Mouse (Mus musculus): ENCODE data around the gene Tmem150b. TPM values are rescaled to one million over a fixed set of nuclear protein-coding genes. Genes with fewer than 3 reads are reported as not detected.

Gene Tmem150b
- polyA plus RNA-seq, 1 experiment from 2014 or later = 0.25 TPM

GRCm38 (mm10) chr7:4743354-4743753, 18.3 kb upstream of the Tmem150b start:
- Histone ChIP-seq H3K4me3 (no peak overlapping the region), H3K4me1 (peaks cover 36% of the 10 kb centered on the region), H3K27me3 (replicated peaks) (no peaks in the 10 kb centered on the region), H3K36me3 (replicated peaks) (no peaks in the 10 kb centered on the region; the same call in 1 of the 2 replicates), H3K27ac (no peak overlapping the region), H3K9ac (no peak overlapping the region), H3K9me3 (no peaks in the 10 kb centered on the region), H3K4me2 (no peak overlapping the region)
- WGBS = 74% methylated on average over 2 of the region's 2 CpGs
- no peak for ATAC-seq (replicated peaks)

GRCm38 (mm10) chr7:4742482-4742819, 17.4 kb upstream of the Tmem150b start:
- Histone ChIP-seq H3K9ac (0 out of 2 replicates have a peak overlapping the region, but pooled peaks have one; percentile 10), H3K9me3 (no peaks in the 10 kb centered on the region), H3K4me1 (peaks cover 37% of the 10 kb centered on the region), H3K27ac (no peak overlapping the region), H3K4me2 (peak overlapping the region; percentile 84; the same call in 1 of the 2 replicates), H3K4me3 (no peak overlapping the region), H3K36me3 (replicated peaks) (no peaks in the 10 kb centered on the region; the same call in 1 of the 2 replicates), H3K27me3 (replicated peaks) (no peaks in the 10 kb centered on the region)
- WGBS = 82% methylated on average over 6 of the region's 6 CpGs
- ATAC-seq (replicated peaks) = no peak

GRCm38 (mm10) chr7:4741672-4742481, 16.8 kb upstream of the Tmem150b start:
- Histone ChIP-seq H3K4me3 (peak overlapping the region; percentile 69), H3K36me3 (replicated peaks) (no peaks in the 10 kb centered on the region; the same call in 1 of the 2 replicates), H3K9me3 (no peaks in the 10 kb centered on the region), H3K27me3 (replicated peaks) (no peaks in the 10 kb centered on the region), H3K4me1 (peaks cover 37% of the 10 kb centered on the region), H3K9ac (peak overlapping the region; percentile 78), H3K4me2 (peak overlapping the region; percentile 84), H3K27ac (peak overlapping the region; percentile 94)
- no peak for ATAC-seq (replicated peaks)
- WGBS = 76% methylated on average over 21 of the region's 21 CpGs

- Histone ChIP-seq H3K27ac (peak overlapping the region; percentile 94), H3K9me3 (no peaks in the 10 kb centered on the region), H3K27me3 (replicated peaks) (no peaks in the 10 kb centered on the region), H3K4me1 (peaks cover 37% of the 10 kb centered on the region), H3K36me3 (replicated peaks) (no peaks in the 10 kb centered on the region), H3K4me2 (peak overlapping the region; percentile 84), H3K9ac (peak overlapping the region; percentile 78), H3K4me3 (peak overlapping the region; percentile 69)
- 5% methylated on average over 4 of the region's 4 CpGs for WGBS
- no peak for ATAC-seq (replicated peaks)
Measured at GRCm38 (mm10) chr7:4741151-4741550, 16.1 kb upstream of the Tmem150b start.

GRCm38 (mm10) chr7:4740309-4740727, 15.3 kb upstream of the Tmem150b start:
- peaks cover 37% of the 10 kb centered on the region for H3K4me1 ChIP-seq
- peak; percentile 54 for ATAC-seq (replicated peaks)
- peak overlapping the region; percentile 69 for H3K4me3 ChIP-seq

GRCm38 (mm10) chr7:4739544-4740275, 14.7 kb upstream of the Tmem150b start, which contains the start of gene Kmt5c:
Gene Kmt5c, plus strand, starts transcription at chr7:4740115.
- under 1% methylated on average over 40 of the region's 44 CpGs for WGBS
- H3K4me2 ChIP-seq = peak within 1 kb of the TSS; percentile 84
- no peaks in the 10 kb centered on the region for H3K27me3 ChIP-seq (replicated peaks)
- H3K4me1 ChIP-seq = peaks cover 37% of the 10 kb centered on the region
- H3K9ac ChIP-seq = peak within 1 kb of the TSS; percentile 78
- peak; percentile 98 for ATAC-seq (replicated peaks)
- no peaks in the 10 kb centered on the region for H3K9me3 ChIP-seq
- H3K36me3 ChIP-seq (replicated peaks) = no peaks in the 10 kb centered on the region
- peak within 1 kb of the TSS; percentile 69 for H3K4me3 ChIP-seq
- H3K27ac ChIP-seq = peak within 1 kb of the TSS; percentile 94

More at GRCm38 (mm10) chr7:4740309-4740727, 15.3 kb upstream of the Tmem150b start:
- peak overlapping the region; percentile 94 for H3K27ac ChIP-seq
- H3K9me3 ChIP-seq = no peaks in the 10 kb centered on the region
- peak overlapping the region; percentile 78 for H3K9ac ChIP-seq
- WGBS = 1% methylated on average over 14 of the region's 14 CpGs
- no peaks in the 10 kb centered on the region for H3K36me3 ChIP-seq (replicated peaks)
- peak overlapping the region; percentile 84 for H3K4me2 ChIP-seq
- H3K27me3 ChIP-seq (replicated peaks) = no peaks in the 10 kb centered on the region

- Histone ChIP-seq H3K4me1 (peaks cover 37% of the 10 kb centered on the region), H3K27ac (peak overlapping the region; percentile 81), H3K4me3 (peak overlapping the region; percentile 69), H3K9me3 (no peaks in the 10 kb centered on the region), H3K36me3 (replicated peaks) (no peaks in the 10 kb centered on the region), H3K9ac (peak overlapping the region; percentile 12; the same call in 1 of the 2 replicates), H3K27me3 (replicated peaks) (no peaks in the 10 kb centered on the region), H3K4me2 (peak overlapping the region; percentile 53)
- no peak for ATAC-seq (replicated peaks)
- WGBS = 40% methylated on average over 10 of the region's 10 CpGs
Measured at GRCm38 (mm10) chr7:4739041-4739543, 14.0 kb upstream of the Tmem150b start.

GRCm38 (mm10) chr7:4732968-4733392, 7.9 kb upstream of the Tmem150b start:
- Histone ChIP-seq H3K27me3 (replicated peaks) (no peaks in the 10 kb centered on the region), H3K9ac (no peak overlapping the region), H3K4me2 (no peak overlapping the region), H3K9me3 (no peaks in the 10 kb centered on the region), H3K4me1 (no peaks in the 10 kb centered on the region), H3K4me3 (no peak overlapping the region), H3K27ac (no peak overlapping the region), H3K36me3 (replicated peaks) (no peaks in the 10 kb centered on the region)
- no peak for ATAC-seq (replicated peaks)
- 76% methylated on average over 6 of the region's 6 CpGs for WGBS

- Histone ChIP-seq H3K4me3 (no peak overlapping the region), H3K4me1 (no peaks in the 10 kb centered on the region), H3K27ac (no peak overlapping the region), H3K4me2 (no peak overlapping the region), H3K36me3 (replicated peaks) (no peaks in the 10 kb centered on the region), H3K9me3 (no peaks in the 10 kb centered on the region), H3K9ac (no peak overlapping the region), H3K27me3 (replicated peaks) (no peaks in the 10 kb centered on the region)
- WGBS = 85% methylated on average over 5 of the region's 5 CpGs
- ATAC-seq (replicated peaks) = no peak
Measured at GRCm38 (mm10) chr7:4731090-4731489, 6.0 kb upstream of the Tmem150b start.

GRCm38 (mm10) chr7:4724359-4724758, 690 bp downstream of the Tmem150b start:
- H3K4me1 ChIP-seq = no peaks in the 10 kb centered on the region; the same call in 1 of the 2 replicates
- no peak overlapping the region for H3K27ac ChIP-seq
- no peaks in the 10 kb centered on the region for H3K27me3 ChIP-seq (replicated peaks)
- H3K4me3 ChIP-seq = no peak overlapping the region
- 84% methylated on average over 3 of the region's 3 CpGs for WGBS
- H3K9ac ChIP-seq = no peak overlapping the region
- no peaks in the 10 kb centered on the region for H3K36me3 ChIP-seq (replicated peaks)
- H3K4me2 ChIP-seq = no peak overlapping the region
- ATAC-seq (replicated peaks) = no peak
- H3K9me3 ChIP-seq = no peaks in the 10 kb centered on the region

GRCm38 (mm10) chr7:4723508-4723907, 1.5 kb downstream of the Tmem150b start:
- 41% methylated on average over 12 of the region's 12 CpGs for WGBS
- H3K9me3 ChIP-seq = no peaks in the 10 kb centered on the region
- peak overlapping the region; percentile 26 for H3K4me3 ChIP-seq
- no peak overlapping the region for H3K27ac ChIP-seq
- peak; percentile 86 for ATAC-seq (replicated peaks)
- no peaks in the 10 kb centered on the region; the same call in 1 of the 2 replicates for H3K4me1 ChIP-seq
- no peaks in the 10 kb centered on the region for H3K36me3 ChIP-seq (replicated peaks)
- H3K27me3 ChIP-seq (replicated peaks) = no peaks in the 10 kb centered on the region
- peak overlapping the region; percentile 50 for H3K4me2 ChIP-seq
- H3K9ac ChIP-seq = 0 out of 2 replicates have a peak overlapping the region, but pooled peaks have one; percentile 35

- no peak overlapping the region for H3K9ac ChIP-seq
- ATAC-seq (replicated peaks) = no peak
- H3K4me1 ChIP-seq = no peaks in the 10 kb centered on the region; the same call in 1 of the 2 replicates
- H3K36me3 ChIP-seq (replicated peaks) = peaks cover 10% of the 10 kb centered on the region
- no peak overlapping the region for H3K4me3 ChIP-seq
- H3K4me2 ChIP-seq = no peak overlapping the region
- 92% methylated on average over 3 of the region's 3 CpGs for WGBS
- no peaks in the 10 kb centered on the region for H3K27me3 ChIP-seq (replicated peaks)
- H3K27ac ChIP-seq = no peak overlapping the region
- H3K9me3 ChIP-seq = no peaks in the 10 kb centered on the region
Measured at GRCm38 (mm10) chr7:4719276-4719675, 5.8 kb downstream of the Tmem150b start.
